Mouse (Mus musculus) MEL (cell line): ENCODE measurements around the gene Rasl10b. TPM values are rescaled to one million over a fixed set of nuclear protein-coding genes. Genes with fewer than 3 reads are reported as not detected.

Source experiments
- DNase-seq: peaks from one replicate; pipeline ENCODE4 v3.0.0; 2011; ENCODE audit warnings: low read depth, low spot score
- H3K27ac ChIP-seq: 2 replicates; pipeline ENCODE4 v1.5.1; 2012; ENCODE audit warnings: low read depth, mild to moderate bottlenecking, control low read depth, low read length, moderate library complexity; ENCODE audit not compliant: control insufficient read depth
- H3K27me3 ChIP-seq, 2 experiments: fragments of 150-350 bp in 1 of 2; sonication (generic) in 1 of 2; 2 replicates each; pipeline ENCODE4 v1.6.1; 2012; ENCODE audit warnings: low read length in 2 of 2, mild to moderate bottlenecking in 2 of 2, improper control_type of control experiment in 1 of 2, moderate library complexity in 1 of 2; ENCODE audit not compliant: insufficient read depth in 2 of 2, control insufficient read depth in 1 of 2
- H3K36me3 ChIP-seq, 2 experiments: 2 replicates each; pipeline ENCODE4 v1.6.1; 2012 to 2014; ENCODE audit warnings: low read length in 2 of 2, improper control_type of control experiment in 1 of 2, inconsistent platforms in 1 of 2, mild to moderate bottlenecking in 1 of 2; ENCODE audit not compliant: insufficient read depth in 2 of 2, control insufficient read depth in 1 of 2
- H3K4me1 ChIP-seq, 2 experiments: fragments of 150-350 bp in 1 of 2; sonication (generic) in 1 of 2; 2 replicates each; pipeline ENCODE4 v1.6.1; 2012; ENCODE audit warnings: low read length in 2 of 2, improper control_type of control experiment in 1 of 2, mild to moderate bottlenecking in 1 of 2; ENCODE audit not compliant: insufficient read depth in 2 of 2, control insufficient read depth in 1 of 2
- H3K4me3 ChIP-seq, 2 experiments: fragments of 150-350 bp in 1 of 2; sonication (generic) in 1 of 2; 2 replicates each; pipeline ENCODE4 v1.5.1; 2012; ENCODE audit warnings: low read depth in 2 of 2, low read length in 2 of 2, mild to moderate bottlenecking in 2 of 2, moderate library complexity in 2 of 2, control low read depth in 1 of 2, improper control_type of control experiment in 1 of 2; ENCODE audit not compliant: control insufficient read depth in 1 of 2, insufficient read depth in 1 of 2
- H3K79me2 ChIP-seq: 2 replicates; pipeline ENCODE4 v1.6.1; 2012; ENCODE audit warnings: mild to moderate bottlenecking, low read length, moderate library complexity; ENCODE audit not compliant: control insufficient read depth, poor library complexity, insufficient read depth
- H3K9ac ChIP-seq: 2 replicates; pipeline ENCODE4 v1.6.1; 2012; ENCODE audit warnings: low read depth, mild to moderate bottlenecking, control low read depth, low read length, moderate library complexity; ENCODE audit not compliant: control insufficient read depth, poor library complexity, severe bottlenecking
- H3K9me3 ChIP-seq: fragments of 150-350 bp; sonication (generic); replicated peaks from 2 replicates; pipeline ENCODE4 v1.6.1; 2012; ENCODE audit warnings: mild to moderate bottlenecking, low read length, improper control_type of control experiment, moderate library complexity; ENCODE audit not compliant: insufficient read depth
- BHLHE40 ChIP-seq: IDR thresholded peaks from 2 replicates; pipeline ENCODE4 v1.6.1; 2012; ENCODE audit warnings: low read depth, mild to moderate bottlenecking, inconsistent platforms, low read length, improper control_type of control experiment, borderline replicate concordance
- E2F4 ChIP-seq: IDR thresholded peaks from 2 replicates; pipeline ENCODE4 v1.6.1; 2011; ENCODE audit warnings: low read depth, low read length, improper control_type of control experiment, borderline replicate concordance
- ELF1 ChIP-seq: IDR thresholded peaks from 2 replicates; pipeline ENCODE4 v1.6.1; 2014; ENCODE audit warnings: low read depth, mild to moderate bottlenecking, inconsistent platforms, low read length, improper control_type of control experiment, moderate library complexity
- GABPA ChIP-seq: IDR thresholded peaks from 2 replicates; pipeline ENCODE4 v1.6.1; 2012; ENCODE audit warnings: low read depth, mild to moderate bottlenecking, inconsistent platforms, low read length, improper control_type of control experiment, moderate library complexity
- GATA1 ChIP-seq: IDR thresholded peaks from 2 replicates; pipeline ENCODE4 v1.6.1; 2011; ENCODE audit warnings: low read depth, low read length, improper control_type of control experiment
- JUND ChIP-seq: IDR thresholded peaks from 2 replicates; pipeline ENCODE4 v1.6.1; 2011; ENCODE audit warnings: low read depth, mild to moderate bottlenecking, improper control_type of control experiment, low read length
- KAT2A ChIP-seq: conservative IDR thresholded peaks from 2 replicates; pipeline ENCODE4 v1.6.1; 2012; ENCODE audit warnings: low read depth, low read length, improper control_type of control experiment, inconsistent platforms
- MAX ChIP-seq: IDR thresholded peaks from 2 replicates; pipeline ENCODE4 v1.6.1; 2011; ENCODE audit warnings: low read length, improper control_type of control experiment
- MXI1 ChIP-seq: IDR thresholded peaks from 2 replicates; pipeline ENCODE4 v1.6.1; 2011; ENCODE audit warnings: mild to moderate bottlenecking, low read depth, low read length, improper control_type of control experiment
- NRF1 ChIP-seq: IDR thresholded peaks from 2 replicates; pipeline ENCODE4 v1.6.1; 2014; ENCODE audit warnings: low read depth, mild to moderate bottlenecking, inconsistent platforms, low read length, improper control_type of control experiment, moderate library complexity; ENCODE audit not compliant: poor library complexity, insufficient read depth, severe bottlenecking
- POLR2A ChIP-seq, 2 experiments: IDR thresholded peaks; 2 replicates each; pipeline ENCODE4 v1.6.1; 2011 to 2012; ENCODE audit warnings: low read length in 2 of 2, mild to moderate bottlenecking in 2 of 2, control low read depth in 1 of 2, improper control_type of control experiment in 1 of 2, low read depth in 1 of 2, moderate library complexity in 1 of 2; ENCODE audit not compliant: control insufficient read depth in 1 of 2, insufficient read depth in 1 of 2, poor library complexity in 1 of 2
- POLR2AphosphoS2 ChIP-seq: IDR thresholded peaks from 2 replicates; pipeline ENCODE4 v1.6.1; 2011; ENCODE audit warnings: low read length, improper control_type of control experiment
- POLR2AphosphoS5 ChIP-seq: IDR thresholded peaks from 2 replicates; pipeline ENCODE4 v1.6.1; 2012; ENCODE audit warnings: low read depth, borderline replicate concordance, mild to moderate bottlenecking, inconsistent platforms, low read length, moderate library complexity, mixed read lengths
- RCOR1 ChIP-seq: IDR thresholded peaks from 2 replicates; pipeline ENCODE4 v1.6.1; 2012; ENCODE audit warnings: low read depth, mild to moderate bottlenecking, inconsistent platforms, low read length, improper control_type of control experiment
- UBTF ChIP-seq: IDR thresholded peaks from 2 replicates; pipeline ENCODE4 v1.6.1; 2012; ENCODE audit warnings: low read depth, mild to moderate bottlenecking, inconsistent platforms, low read length, improper control_type of control experiment, moderate library complexity, borderline replicate concordance; ENCODE audit not compliant: insufficient read depth
- ZC3H11A ChIP-seq: IDR thresholded peaks from 2 replicates; pipeline ENCODE4 v1.6.1; 2012; ENCODE audit warnings: low read depth, mild to moderate bottlenecking, inconsistent platforms, low read length, improper control_type of control experiment
- ZMIZ1 ChIP-seq: IDR thresholded peaks from 2 replicates; pipeline ENCODE4 v1.6.1; 2012; ENCODE audit warnings: low read depth, mild to moderate bottlenecking, inconsistent platforms, low read length, improper control_type of control experiment, moderate library complexity
- polyA plus RNA-seq, 2 experiments: library from polyadenylated mRNA; stranded (reverse) in 1 of 2; unstranded in 1 of 2; fragments of >175 nt in 1 of 2; fragments of >200 nt in 1 of 2; gene quantifications; 2 replicates each; pipeline versions ENCODE4 v1.2.1 to v1.2.4; 2012; ENCODE audit warnings: low replicate concordance in 2 of 2, low read depth in 1 of 2; ENCODE audit not compliant: insufficient read length in 2 of 2, insufficient read depth in 1 of 2, missing spikeins in 1 of 2
- total RNA-seq: library from RNA; depleted of rRNA; stranded (reverse); fragments of 300-350 nt; gene quantifications from 2 replicates; pipeline ENCODE4 v1.2.3, GENCODE M21; 2012

Gene Rasl10b
- total and polyA plus RNA-seq, 3 experiments = 0.04 TPM; not detected in 2

GRCm38 (mm10) chr11:83451281-83451680, 42.3 kb downstream of the Rasl10b start:
- Histone ChIP-seq H3K36me3 (no peaks in the 10 kb centered on the region), H3K9ac (no peak overlapping the region), H3K79me2 (no peaks in the 10 kb centered on the region), H3K9me3 (no peaks in the 10 kb centered on the region), H3K4me3 (no peak overlapping the region), H3K4me1 (no peaks in the 10 kb centered on the region), H3K27me3 (peaks cover 4 to 26% of the 10 kb centered on the region in 2 experiments), H3K27ac (no peak overlapping the region)
- DNase-seq = no peak
- TF ChIP-seq JUND = no peak
- TF ChIP-seq ZMIZ1 = no peak
- no peak for TF ChIP-seq BHLHE40
- TF ChIP-seq ZC3H11A = no peak
- TF ChIP-seq POLR2AphosphoS2 = no peak
- TF ChIP-seq MXI1 = no peak
- no peak for TF ChIP-seq GATA1
- no peak for TF ChIP-seq POLR2A (IDR thresholded peaks at IDR 0.05; ENCODE audit: control insufficient read depth in 1 of 2, insufficient read depth in 1 of 2, low read depth in 1 of 2, low read length in 2 of 2, poor library complexity in 1 of 2)
- no peak for TF ChIP-seq KAT2A
- TF ChIP-seq GABPA = no peak

- TF ChIP-seq MAX (no peak), ELF1 (no peak), JUND (no peak)
- Histone ChIP-seq H3K9me3 (no peaks in the 10 kb centered on the region), H3K36me3 (no peaks in the 10 kb centered on the region), H3K4me3 (no peak overlapping the region), H3K4me1 (no peaks in the 10 kb centered on the region), H3K79me2 (no peaks in the 10 kb centered on the region), H3K27me3 (peaks cover 12 to 28% of the 10 kb centered on the region in 2 experiments), H3K27ac (no peak overlapping the region), H3K9ac (no peak overlapping the region)
- no peak for DNase-seq
Measured at GRCm38 (mm10) chr11:83454548-83454947, 45.6 kb downstream of the Rasl10b start.

GRCm38 (mm10) chr11:83455608-83456007, 46.7 kb downstream of the Rasl10b start:
- H3K27ac ChIP-seq = no peak overlapping the region
- H3K4me1 ChIP-seq = 0 out of 4 replicates have a peak, but pooled peaks cover 0 to 3% of the 10 kb centered on the region in 2 experiments
- no peak overlapping the region for H3K9ac ChIP-seq
- no peak for DNase-seq
- H3K27me3 ChIP-seq = peaks cover 14 to 25% of the 10 kb centered on the region in 2 experiments
- H3K36me3 ChIP-seq = no peaks in the 10 kb centered on the region
- TF ChIP-seq E2F4 = no peak
- no peak for TF ChIP-seq UBTF
- no peak for TF ChIP-seq POLR2AphosphoS5
- TF ChIP-seq NRF1 = no peak
- TF ChIP-seq MXI1 = no peak
- no peak for TF ChIP-seq RCOR1
- no peak for TF ChIP-seq POLR2AphosphoS2
- no peak for TF ChIP-seq GATA1
- no peaks in the 10 kb centered on the region for H3K79me2 ChIP-seq
- H3K4me3 ChIP-seq = no peak overlapping the region
- H3K9me3 ChIP-seq = no peaks in the 10 kb centered on the region
